Mouse (Mus musculus): Measurements from ENCODE around the gene Cd180. TPM values are rescaled to one million over a fixed set of nuclear protein-coding genes. Genes with fewer than 3 reads are reported as not detected.

Gene Cd180
- total RNA-seq (2015) (223 and 239 TPM in 2 replicates), total RNA-seq (2017) (49.9 and 60.6 TPM in 2 replicates)

GRCm38 (mm10) chr13:102693341-102693801 lies at the start of gene Cd180:
Gene Cd180, plus strand, starts transcription at chr13:102693558.
- ATAC-seq (ENCODE audit: poor library complexity, severe bottlenecking), result peak; percentile 31

GRCm38 (mm10) chr13:102644344-102644743 lies 49.0 kb upstream of the Cd180 start:
- no peak for ATAC-seq (ENCODE audit: poor library complexity, severe bottlenecking)

- ATAC-seq (ENCODE audit: poor library complexity, severe bottlenecking), result peak; percentile 70
Measured at GRCm38 (mm10) chr13:102644789-102645551, 48.4 kb upstream of the Cd180 start.

GRCm38 (mm10) chr13:102646271-102646771 lies 47.0 kb upstream of the Cd180 start:
- no peak for ATAC-seq (ENCODE audit: poor library complexity, severe bottlenecking)

GRCm38 (mm10) chr13:102647511-102647910 lies 45.8 kb upstream of the Cd180 start:
- ATAC-seq (ENCODE audit: poor library complexity, severe bottlenecking), result no peak

GRCm38 (mm10) chr13:102652303-102652889 lies 41.0 kb upstream of the Cd180 start:
- peak; percentile 23; the same call in 1 of the 2 replicates for ATAC-seq (ENCODE audit: poor library complexity, severe bottlenecking)

GRCm38 (mm10) chr13:102655071-102655570 lies 38.2 kb upstream of the Cd180 start:
- no peak for ATAC-seq (ENCODE audit: poor library complexity, severe bottlenecking)

- ATAC-seq (ENCODE audit: poor library complexity, severe bottlenecking), result peak; percentile 53
Measured at GRCm38 (mm10) chr13:102656153-102656690, 37.1 kb upstream of the Cd180 start.

- peak; percentile 52 for ATAC-seq (ENCODE audit: poor library complexity, severe bottlenecking)
Measured at GRCm38 (mm10) chr13:102658223-102658839, 35.0 kb upstream of the Cd180 start.

- ATAC-seq (ENCODE audit: poor library complexity, severe bottlenecking), result peak; percentile 20; the same call in 1 of the 2 replicates
Measured at GRCm38 (mm10) chr13:102664041-102664440, 29.3 kb upstream of the Cd180 start.

- ATAC-seq (ENCODE audit: poor library complexity, severe bottlenecking), result peak; percentile 39
Measured at GRCm38 (mm10) chr13:102664843-102665587, 28.3 kb upstream of the Cd180 start.

- ATAC-seq (ENCODE audit: poor library complexity, severe bottlenecking), result peak; percentile 17
Measured at GRCm38 (mm10) chr13:102665588-102666232, 27.6 kb upstream of the Cd180 start.

- ATAC-seq (ENCODE audit: poor library complexity, severe bottlenecking), result 0 out of 2 replicates have a peak, but pooled peaks have one; percentile 9
Measured at GRCm38 (mm10) chr13:102666233-102666614, 27.1 kb upstream of the Cd180 start.

GRCm38 (mm10) chr13:102666731-102667130 lies 26.6 kb upstream of the Cd180 start:
- ATAC-seq (ENCODE audit: poor library complexity, severe bottlenecking), result peak; percentile 63

- no peak for ATAC-seq (ENCODE audit: poor library complexity, severe bottlenecking)
Measured at GRCm38 (mm10) chr13:102667401-102667800, 26.0 kb upstream of the Cd180 start.

GRCm38 (mm10) chr13:102667842-102668241 lies 25.5 kb upstream of the Cd180 start:
- ATAC-seq (ENCODE audit: poor library complexity, severe bottlenecking), result no peak

- ATAC-seq (ENCODE audit: poor library complexity, severe bottlenecking), result peak; percentile 30
Measured at GRCm38 (mm10) chr13:102668933-102669332, 24.4 kb upstream of the Cd180 start.

- ATAC-seq (ENCODE audit: poor library complexity, severe bottlenecking), result no peak
Measured at GRCm38 (mm10) chr13:102669522-102670256, 23.7 kb upstream of the Cd180 start.

GRCm38 (mm10) chr13:102670503-102670902 lies 22.9 kb upstream of the Cd180 start:
- ATAC-seq (ENCODE audit: poor library complexity, severe bottlenecking), result no peak

All from megakaryocyte, adult 5-6 weeks (primary cell).